Mouse (Mus musculus): Measurements from ENCODE around the gene Gm10644. TPM values are rescaled to one million over a fixed set of nuclear protein-coding genes. Genes with fewer than 3 reads are reported as not detected.
A peak's percentile ranks its signal among the peaks of the same experiment; 100 is the strongest.

The Gm10644 gene
- 0.56 and 0.74 TPM in 2 replicates for polyA plus RNA-seq (2012; rRNA removed)

DNA sequence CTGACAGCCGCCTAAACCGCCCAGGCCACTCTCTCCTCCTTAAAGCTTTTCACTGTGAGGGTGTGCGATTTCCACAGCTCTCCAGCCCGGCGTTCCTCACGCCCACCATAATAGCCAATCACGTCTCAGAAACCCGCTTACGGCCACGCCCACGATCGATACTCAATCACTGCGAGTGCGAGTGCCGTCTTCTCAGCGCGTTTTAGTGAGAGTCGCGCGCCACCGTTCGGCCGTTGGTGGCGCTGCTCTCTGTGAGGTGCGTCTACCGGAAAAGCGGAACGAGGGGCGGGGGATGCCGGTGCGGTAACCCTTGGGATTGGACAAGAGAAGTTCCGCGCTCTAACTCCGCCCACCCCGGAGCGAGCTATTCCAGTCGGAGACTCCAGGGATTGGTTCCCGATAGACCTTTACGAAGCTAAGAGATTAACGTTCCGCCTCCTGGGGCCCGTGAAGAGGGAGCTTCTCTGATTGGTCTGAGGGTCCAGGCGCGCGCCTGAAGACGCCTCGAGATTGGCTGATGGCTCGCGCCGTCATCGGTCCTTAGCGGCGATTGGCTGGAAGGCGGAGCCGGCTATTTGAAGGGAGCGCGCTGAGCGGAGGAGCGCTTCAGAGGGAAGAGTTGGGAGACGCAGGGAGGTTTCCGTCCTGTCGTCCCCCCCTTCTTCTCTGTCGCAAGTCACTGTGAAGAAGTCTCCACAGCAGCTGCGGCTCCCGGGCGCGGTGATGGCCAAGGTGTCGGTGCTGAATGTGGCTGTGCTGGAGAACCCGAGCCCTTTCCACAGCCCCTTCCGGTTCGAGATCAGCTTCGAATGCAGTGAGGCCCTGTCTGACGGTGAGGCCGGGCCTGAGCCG is at the start of gene Gm10644, which contains the start of gene Asf1b:
TSS of gene Gm10644 (minus strand) at position 100 of the 852 bp plus-strand sequence.
TSS of gene Asf1b (plus strand) at position 402 of the 852 bp plus-strand sequence.
- 1% methylated on average over 75 of the region's 75 CpGs for WGBS
- Histone ChIP-seq H3K4me3 (replicated peaks; ENCODE audit: insufficient read depth, low read depth, low read length) (peak within 1 kb of the TSS; percentile 67), H3K27ac (ENCODE audit: insufficient read depth, low read length) (no peak within 1 kb of the TSS), H3K4me1 (ENCODE audit: control insufficient read depth, insufficient read depth, low read length) (no peaks in the 10 kb centered on the region), H3K27me3 (ENCODE audit: control insufficient read depth, insufficient read depth, low read length) (no peaks in the 10 kb centered on the region)
- peak; percentile 98 to 100 for DNase-seq
- TF ChIP-seq POLR2A (IDR thresholded peaks at IDR 0.05; ENCODE audit: borderline replicate concordance, insufficient read depth, low read length) (no peak), CTCF (IDR thresholded peaks at IDR 0.05; ENCODE audit: borderline replicate concordance, insufficient read depth, low read depth, low read length) (peak; percentile 82)

DNA sequence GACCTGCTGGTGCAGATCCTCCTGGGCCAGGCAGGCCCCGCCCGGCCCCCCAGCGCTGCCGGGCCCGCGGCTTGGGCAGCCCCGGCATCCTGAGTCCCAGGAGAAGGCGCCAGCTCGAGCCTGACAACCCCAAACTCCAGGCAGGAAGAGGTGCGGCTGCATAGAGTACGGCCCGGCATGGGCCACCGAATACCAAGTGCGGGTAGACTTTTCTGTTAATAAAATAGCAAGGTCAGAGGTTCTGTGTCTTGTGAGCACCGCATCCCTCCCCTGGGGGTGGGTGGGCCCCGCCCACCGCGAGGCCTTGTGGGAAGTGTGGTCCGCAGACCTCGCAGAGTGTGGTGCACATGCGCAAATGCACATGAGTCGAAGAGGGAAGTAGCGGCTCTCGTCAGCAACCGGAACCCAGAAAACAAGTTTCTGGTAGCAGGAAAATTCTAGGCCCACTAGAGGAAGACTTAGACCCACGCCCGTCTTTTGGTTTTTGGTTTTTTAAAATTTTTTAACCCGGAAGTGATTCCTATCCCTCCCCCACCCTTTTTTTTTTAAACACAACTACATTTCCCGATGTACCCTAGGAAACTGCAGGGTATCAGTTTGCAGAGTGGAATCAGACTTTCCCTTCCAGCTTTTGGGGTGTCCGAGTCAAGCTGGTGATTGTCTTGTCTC is 49.7 kb upstream of the Gm10644 start:
- DNase-seq, result peak; percentile 93 to 94
- Histone ChIP-seq H3K4me1 (ENCODE audit: control insufficient read depth, insufficient read depth, low read length) (peaks cover 4% of the 10 kb centered on the region), H3K27ac (ENCODE audit: insufficient read depth, low read length) (peak overlapping the region; percentile 61), H3K27me3 (ENCODE audit: control insufficient read depth, insufficient read depth, low read length) (no peaks in the 10 kb centered on the region), H3K4me3 (replicated peaks; ENCODE audit: insufficient read depth, low read depth, low read length) (peak overlapping the region; percentile 94)
- no peak; the same call in 1 of the 2 replicates for TF ChIP-seq CTCF (IDR thresholded peaks at IDR 0.05; ENCODE audit: borderline replicate concordance, insufficient read depth, low read depth, low read length)
- peak; percentile 67; the same call in 1 of the 2 replicates for TF ChIP-seq POLR2A (IDR thresholded peaks at IDR 0.05; ENCODE audit: borderline replicate concordance, insufficient read depth, low read length)
- WGBS, result under 1% methylated on average over 30 of the region's 30 CpGs

- Histone ChIP-seq H3K4me1 (ENCODE audit: control insufficient read depth, insufficient read depth, low read length) (peaks cover 9% of the 10 kb centered on the region), H3K4me3 (replicated peaks; ENCODE audit: insufficient read depth, low read depth, low read length) (peak overlapping the region; percentile 94), H3K27me3 (ENCODE audit: control insufficient read depth, insufficient read depth, low read length) (no peaks in the 10 kb centered on the region), H3K27ac (ENCODE audit: insufficient read depth, low read length) (no peak overlapping the region)
- no peak for DNase-seq
- WGBS, result 58% methylated on average over 6 of the region's 6 CpGs
- TF ChIP-seq POLR2A (IDR thresholded peaks at IDR 0.05; ENCODE audit: borderline replicate concordance, insufficient read depth, low read length), result no peak
- TF ChIP-seq CTCF (IDR thresholded peaks at IDR 0.05; ENCODE audit: borderline replicate concordance, insufficient read depth, low read depth, low read length), result no peak
Observed at GRCm38 (mm10) chr8:84003612-84004246, 48.7 kb upstream of the Gm10644 start.

DNA sequence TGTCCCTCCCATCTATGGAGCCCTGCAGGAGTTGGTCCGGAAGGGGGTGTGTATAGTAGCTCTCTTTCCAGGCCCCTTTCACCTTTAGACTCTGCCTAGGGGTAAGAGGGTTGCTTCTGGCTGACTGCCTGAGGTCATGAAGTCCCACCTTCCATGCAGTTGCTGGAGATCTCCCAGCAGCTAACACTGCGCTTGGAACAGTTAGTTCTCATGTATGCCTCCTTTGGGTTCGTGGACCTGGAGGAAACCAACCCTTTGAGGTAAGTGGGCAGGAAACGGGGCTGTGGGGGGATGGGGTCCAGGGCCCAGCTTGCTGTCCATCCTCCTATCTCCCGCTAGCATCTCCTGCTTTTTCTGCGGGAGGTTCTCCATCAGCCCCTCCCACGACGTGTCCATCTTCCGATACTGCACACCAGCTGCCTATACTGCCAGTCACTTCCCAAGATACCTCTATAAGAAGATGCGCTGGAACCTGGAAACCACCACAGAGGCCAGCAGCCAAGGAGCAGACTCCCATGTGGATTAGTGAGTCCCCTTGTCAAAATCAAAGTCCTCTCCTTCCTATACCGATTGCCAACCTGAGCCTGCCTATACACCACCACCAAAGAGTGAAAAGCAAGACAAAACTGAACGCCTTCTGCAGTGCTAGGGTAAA is 48.1 kb upstream of the Gm10644 start:
- no peak for TF ChIP-seq CTCF (IDR thresholded peaks at IDR 0.05; ENCODE audit: borderline replicate concordance, insufficient read depth, low read depth, low read length)
- no peak for TF ChIP-seq POLR2A (IDR thresholded peaks at IDR 0.05; ENCODE audit: borderline replicate concordance, insufficient read depth, low read length)
- WGBS, result 37% methylated on average over 12 of the region's 12 CpGs
- Histone ChIP-seq H3K27ac (ENCODE audit: insufficient read depth, low read length) (no peak overlapping the region), H3K4me3 (replicated peaks; ENCODE audit: insufficient read depth, low read depth, low read length) (no peak overlapping the region), H3K4me1 (ENCODE audit: control insufficient read depth, insufficient read depth, low read length) (peaks cover 9% of the 10 kb centered on the region), H3K27me3 (ENCODE audit: control insufficient read depth, insufficient read depth, low read length) (no peaks in the 10 kb centered on the region)
- no peak for DNase-seq

DNA sequence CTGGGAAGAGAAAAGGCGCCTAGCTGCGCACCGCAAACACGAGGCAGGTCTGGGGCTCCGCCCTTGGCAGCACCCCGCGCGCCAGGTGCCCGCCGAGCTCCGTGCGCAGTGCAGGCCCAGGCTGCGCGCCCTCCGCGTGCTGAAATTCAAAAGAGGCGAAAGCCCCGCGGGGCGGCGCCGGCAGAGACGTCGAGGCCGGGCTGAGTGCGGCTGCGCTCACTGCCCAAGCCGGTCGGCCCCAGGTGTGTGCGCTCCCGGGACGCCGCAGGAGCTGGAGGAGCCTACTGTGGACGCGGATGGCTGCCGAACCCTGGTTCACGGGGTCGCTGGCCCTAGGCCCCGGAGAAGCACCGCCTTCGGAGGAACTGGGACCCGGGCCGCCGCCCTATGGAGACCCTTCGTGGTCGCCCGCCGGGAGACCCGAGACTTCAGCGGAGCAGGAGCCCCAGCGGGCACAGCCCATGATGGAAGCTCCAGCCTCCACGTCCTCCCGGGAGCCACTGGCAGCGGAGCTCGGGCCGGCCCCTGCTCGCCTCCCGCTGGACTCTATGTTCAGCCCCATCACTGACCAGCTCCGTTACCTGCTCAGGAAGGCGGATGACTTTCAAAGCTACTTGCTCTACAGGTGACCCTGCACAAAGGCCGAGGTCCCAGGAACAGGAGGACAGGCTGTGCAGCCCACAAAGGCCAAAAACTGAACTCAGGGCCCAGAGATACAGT is 46.4 kb upstream of the Gm10644 start, which contains the start of gene 1700067K01Rik:
TSS of gene 1700067K01Rik (plus strand) at position 222 of the 720 bp plus-strand sequence.
- DNase-seq, result no peak
- H3K27me3 ChIP-seq (ENCODE audit: control insufficient read depth, insufficient read depth, low read length), result no peaks in the 10 kb centered on the region
- H3K4me1 ChIP-seq (ENCODE audit: control insufficient read depth, insufficient read depth, low read length), result peaks cover 9% of the 10 kb centered on the region
- H3K27ac ChIP-seq (ENCODE audit: insufficient read depth, low read length), result no peak within 1 kb of the TSS
- TF ChIP-seq CTCF (IDR thresholded peaks at IDR 0.05; ENCODE audit: borderline replicate concordance, insufficient read depth, low read depth, low read length) (no peak), POLR2A (IDR thresholded peaks at IDR 0.05; ENCODE audit: borderline replicate concordance, insufficient read depth, low read length) (no peak)
- H3K4me3 ChIP-seq (replicated peaks; ENCODE audit: insufficient read depth, low read depth, low read length), result no peak within 1 kb of the TSS
- 53% methylated on average over 61 of the region's 61 CpGs for WGBS

- 92% methylated on average over 2 of the region's 2 CpGs for WGBS
- no peak overlapping the region for H3K27ac ChIP-seq (ENCODE audit: insufficient read depth, low read length)
- peaks cover 9% of the 10 kb centered on the region for H3K4me1 ChIP-seq (ENCODE audit: control insufficient read depth, insufficient read depth, low read length)
- no peak overlapping the region for H3K4me3 ChIP-seq (replicated peaks; ENCODE audit: insufficient read depth, low read depth, low read length)
- DNase-seq, result no peak
- no peaks in the 10 kb centered on the region for H3K27me3 ChIP-seq (ENCODE audit: control insufficient read depth, insufficient read depth, low read length)
- TF ChIP-seq CTCF (IDR thresholded peaks at IDR 0.05; ENCODE audit: borderline replicate concordance, insufficient read depth, low read depth, low read length) (no peak), POLR2A (IDR thresholded peaks at IDR 0.05; ENCODE audit: borderline replicate concordance, insufficient read depth, low read length) (no peak)
Observed at GRCm38 (mm10) chr8:83999825-84000224, 44.8 kb upstream of the Gm10644 start.
